Mouse (Mus musculus) hindbrain, embryonic 12.5 days (tissue): ENCODE data around the gene Ddost. TPM values are rescaled to one million over a fixed set of nuclear protein-coding genes. Genes with fewer than 3 reads are reported as not detected.

Experiments
- ATAC-seq: fragments of 200-750 bp; cut with Nextera tagmentation; 2 replicates; pipeline ENCODE4 v1.8.0; 2017; ENCODE audit warnings: moderate TSS enrichment; ENCODE audit not compliant: low FRiP score
- H3K27ac ChIP-seq: fragments of 300-500 bp; sonication (generic); 2 replicates; pipeline ENCODE4 v1.5.1; 2016; ENCODE audit warnings: mild to moderate bottlenecking
- H3K27me3 ChIP-seq: fragments of 300-500 bp; sonication (generic); 2 replicates; pipeline ENCODE4 v1.6.1; 2016; ENCODE audit warnings: mild to moderate bottlenecking
- H3K36me3 ChIP-seq: fragments of 300-500 bp; sonication (generic); 2 replicates; pipeline ENCODE4 v1.6.1; 2016; ENCODE audit warnings: mild to moderate bottlenecking
- H3K4me1 ChIP-seq: fragments of 300-500 bp; sonication (generic); 2 replicates; pipeline ENCODE4 v1.6.1; 2016
- H3K4me2 ChIP-seq: fragments of 300-500 bp; sonication (generic); replicated peaks from 2 replicates; pipeline ENCODE4 v1.6.1; 2016; ENCODE audit warnings: mild to moderate bottlenecking
- H3K4me3 ChIP-seq: fragments of 300-500 bp; sonication (generic); 2 replicates; pipeline ENCODE4 v1.5.1; 2016; ENCODE audit warnings: mild to moderate bottlenecking
- H3K9ac ChIP-seq: fragments of 300-500 bp; sonication (generic); 2 replicates; pipeline ENCODE4 v1.6.1; 2016; ENCODE audit warnings: mild to moderate bottlenecking, moderate library complexity
- H3K9me3 ChIP-seq: fragments of 300-500 bp; sonication (generic); replicated peaks from 2 replicates; pipeline ENCODE4 v1.6.1; 2016; ENCODE audit warnings: mild to moderate bottlenecking
- WGBS: fragments of 180-500 bp; shearing (Covaris S2); methylation state at CpG from one replicate; pipeline ENCODE4 v1.1.7; 2016; 5-methylcytosine and 5-hydroxymethylcytosine counted together
- polyA plus RNA-seq: library from polyadenylated mRNA; unstranded; fragments of >200 nt; fragmentation: Nextera tagmentation; extraction: Ambion mirVana; gene quantifications from 2 replicates; pipeline ENCODE4 v1.2.1, GENCODE M21; 2016

Ddost gene
- polyA plus RNA-seq = 243 and 250 TPM in 2 replicates

GRCm38 (mm10) chr4:138304340-138305104, at the start of gene Ddost:
Ddost (plus strand) TSS chr4:138304730.
- Histone ChIP-seq H3K9me3 (no peaks in the 10 kb centered on the region), H3K36me3 (peaks cover 26% of the 10 kb centered on the region), H3K4me2 (peak within 1 kb of the TSS; percentile 94), H3K4me3 (peak within 1 kb of the TSS; percentile 94), H3K27me3 (no peaks in the 10 kb centered on the region), H3K9ac (peak within 1 kb of the TSS; percentile 97), H3K27ac (peak within 1 kb of the TSS; percentile 88), H3K4me1 (peaks cover 24% of the 10 kb centered on the region)
- WGBS = under 1% methylated on average over 64 of the region's 64 CpGs
- ATAC-seq = peak; percentile 98

GRCm38 (mm10) chr4:138257116-138257687, 47.3 kb upstream of the Ddost start:
- no peak overlapping the region for H3K9ac ChIP-seq
- H3K4me2 ChIP-seq = no peak overlapping the region
- peaks cover 5% of the 10 kb centered on the region; the same call in 1 of the 2 replicates for H3K36me3 ChIP-seq
- WGBS = 80% methylated on average over 22 of the region's 22 CpGs
- peaks cover 10% of the 10 kb centered on the region for H3K4me1 ChIP-seq
- no peaks in the 10 kb centered on the region for H3K9me3 ChIP-seq
- no peak overlapping the region for H3K27ac ChIP-seq
- H3K27me3 ChIP-seq = peaks cover 60% of the 10 kb centered on the region
- no peak overlapping the region for H3K4me3 ChIP-seq
- no peak for ATAC-seq

- H3K4me3 ChIP-seq = no peak overlapping the region
- no peak for ATAC-seq
- peaks cover 5% of the 10 kb centered on the region; the same call in 1 of the 2 replicates for H3K36me3 ChIP-seq
- H3K9me3 ChIP-seq = no peaks in the 10 kb centered on the region
- H3K9ac ChIP-seq = no peak overlapping the region
- H3K27ac ChIP-seq = no peak overlapping the region
- no peak overlapping the region for H3K4me2 ChIP-seq
- 84% methylated on average over 7 of the region's 7 CpGs for WGBS
- peaks cover 59% of the 10 kb centered on the region for H3K27me3 ChIP-seq
- peaks cover 11% of the 10 kb centered on the region for H3K4me1 ChIP-seq
These were observed 45.9 kb upstream of the Ddost start for GRCm38 (mm10) chr4:138258663-138259062.

- H3K27me3 ChIP-seq = peaks cover 56% of the 10 kb centered on the region
- no peaks in the 10 kb centered on the region for H3K9me3 ChIP-seq
- H3K4me1 ChIP-seq = peaks cover 11% of the 10 kb centered on the region
- no peak overlapping the region for H3K4me2 ChIP-seq
- WGBS = 85% methylated on average over 5 of the region's 5 CpGs
- ATAC-seq = no peak
- H3K36me3 ChIP-seq = peaks cover 5% of the 10 kb centered on the region; the same call in 1 of the 2 replicates
- H3K27ac ChIP-seq = no peak overlapping the region
- no peak overlapping the region for H3K4me3 ChIP-seq
- H3K9ac ChIP-seq = no peak overlapping the region
These were observed 45.0 kb upstream of the Ddost start for GRCm38 (mm10) chr4:138259482-138259881.

- peaks cover 41% of the 10 kb centered on the region for H3K27me3 ChIP-seq
- peak overlapping the region; percentile 76 for H3K4me2 ChIP-seq
- peak overlapping the region; percentile 49 for H3K9ac ChIP-seq
- H3K9me3 ChIP-seq = no peaks in the 10 kb centered on the region
- peak overlapping the region; percentile 74 for H3K4me3 ChIP-seq
- ATAC-seq = peak; percentile 91
- H3K36me3 ChIP-seq = peaks cover 5% of the 10 kb centered on the region; the same call in 1 of the 2 replicates
- under 1% methylated on average over 61 of the region's 78 CpGs for WGBS
- H3K4me1 ChIP-seq = peaks cover 11% of the 10 kb centered on the region
- H3K27ac ChIP-seq = 0 out of 2 replicates have a peak overlapping the region, but pooled peaks have one; percentile 7
These were observed 42.5 kb upstream of the Ddost start for GRCm38 (mm10) chr4:138261843-138262681.

- no peaks in the 10 kb centered on the region for H3K9me3 ChIP-seq
- no peak overlapping the region for H3K9ac ChIP-seq
- H3K4me3 ChIP-seq = no peak overlapping the region
- H3K4me1 ChIP-seq = peaks cover 4% of the 10 kb centered on the region; the same call in 1 of the 2 replicates
- no peak overlapping the region for H3K27ac ChIP-seq
- no peak overlapping the region for H3K4me2 ChIP-seq
- peaks cover 13% of the 10 kb centered on the region for H3K27me3 ChIP-seq
- no peak for ATAC-seq
- WGBS = 95% methylated on average over 10 of the region's 10 CpGs
- H3K36me3 ChIP-seq = no peaks in the 10 kb centered on the region
These were observed 36.7 kb upstream of the Ddost start for GRCm38 (mm10) chr4:138267869-138268268.

GRCm38 (mm10) chr4:138272011-138272997, 32.2 kb upstream of the Ddost start:
- H3K4me2 ChIP-seq = no peak overlapping the region
- H3K4me1 ChIP-seq = peaks cover 3% of the 10 kb centered on the region; the same call in 1 of the 2 replicates
- no peaks in the 10 kb centered on the region for H3K36me3 ChIP-seq
- H3K27me3 ChIP-seq = no peaks in the 10 kb centered on the region
- no peak for ATAC-seq
- WGBS = 72% methylated on average over 14 of the region's 14 CpGs
- H3K9ac ChIP-seq = no peak overlapping the region
- no peak overlapping the region for H3K27ac ChIP-seq
- H3K9me3 ChIP-seq = no peaks in the 10 kb centered on the region
- H3K4me3 ChIP-seq = no peak overlapping the region

- 77% methylated on average over 7 of the region's 7 CpGs for whole genome bisulfite sequencing
- no peak overlapping the region for H3K4me3 ChIP-seq
- no peaks in the 10 kb centered on the region for H3K9me3 ChIP-seq
These were observed 26.2 kb upstream of the Ddost start for GRCm38 (mm10) chr4:138278346-138278745.

GRCm38 (mm10) chr4:138282834-138283233, 21.7 kb upstream of the Ddost start:
- H3K27me3 ChIP-seq = peaks cover 6% of the 10 kb centered on the region; the same call in 1 of the 2 replicates
- no peaks in the 10 kb centered on the region for H3K9me3 ChIP-seq
- no peak overlapping the region for H3K4me3 ChIP-seq
- no peaks in the 10 kb centered on the region for H3K4me1 ChIP-seq
- no peak overlapping the region for H3K9ac ChIP-seq
- no peak overlapping the region for H3K4me2 ChIP-seq
- WGBS = 31% methylated on average over 4 of the region's 4 CpGs
- ATAC-seq = no peak
- H3K36me3 ChIP-seq = no peaks in the 10 kb centered on the region
- no peak overlapping the region for H3K27ac ChIP-seq

More at GRCm38 (mm10) chr4:138278346-138278745, 26.2 kb upstream of the Ddost start:
- Histone ChIP-seq H3K36me3 (no peaks in the 10 kb centered on the region), H3K9ac (no peak overlapping the region), H3K4me2 (no peak overlapping the region), H3K27ac (no peak overlapping the region), H3K27me3 (no peaks in the 10 kb centered on the region), H3K4me1 (no peaks in the 10 kb centered on the region)
- ATAC-seq = no peak

GRCm38 (mm10) chr4:138286411-138286810, 18.1 kb upstream of the Ddost start:
- ATAC-seq = no peak
- no peak overlapping the region for H3K27ac ChIP-seq
- 89% methylated on average over 12 of the region's 12 CpGs for WGBS

GRCm38 (mm10) chr4:138288691-138289090, 15.8 kb upstream of the Ddost start:
- H3K4me2 ChIP-seq = no peak overlapping the region
- peaks cover 6% of the 10 kb centered on the region; the same call in 1 of the 2 replicates for H3K27me3 ChIP-seq
- no peak overlapping the region for H3K9ac ChIP-seq
- WGBS = 89% methylated on average over 7 of the region's 7 CpGs
- H3K36me3 ChIP-seq = no peaks in the 10 kb centered on the region
- no peaks in the 10 kb centered on the region; the same call in 1 of the 2 replicates for H3K4me1 ChIP-seq
- no peak for ATAC-seq
- no peak overlapping the region for H3K27ac ChIP-seq
- no peak overlapping the region for H3K4me3 ChIP-seq
- no peaks in the 10 kb centered on the region for H3K9me3 ChIP-seq

More at GRCm38 (mm10) chr4:138286411-138286810, 18.1 kb upstream of the Ddost start:
- no peaks in the 10 kb centered on the region for H3K4me1 ChIP-seq
- no peaks in the 10 kb centered on the region for H3K36me3 ChIP-seq
- no peak overlapping the region for H3K9ac ChIP-seq
- no peak overlapping the region for H3K4me2 ChIP-seq
- peaks cover 6% of the 10 kb centered on the region; the same call in 1 of the 2 replicates for H3K27me3 ChIP-seq
- no peak overlapping the region for H3K4me3 ChIP-seq
- H3K9me3 ChIP-seq = no peaks in the 10 kb centered on the region
